Comparison of ENCODE assay signal across 9 mouse cellular contexts in the genomic region with DNA sequence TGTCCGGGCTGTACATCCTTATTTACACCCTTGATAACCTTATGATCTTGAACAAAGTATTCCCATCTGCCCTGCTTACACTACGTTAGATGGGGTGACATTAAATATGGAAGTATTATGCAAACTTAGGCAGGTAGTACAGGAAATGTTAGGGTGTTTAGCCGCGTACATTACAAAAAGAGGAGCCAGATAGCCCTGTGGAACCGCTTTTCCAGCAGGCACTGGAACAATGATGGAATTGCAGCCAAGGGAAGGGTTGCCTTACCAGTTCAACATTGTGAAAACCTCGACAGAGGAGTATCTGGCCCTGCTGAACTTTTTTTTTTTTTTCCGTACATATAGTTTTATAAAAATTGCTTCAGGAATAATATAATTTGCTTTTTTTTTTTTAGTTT. TPM values are rescaled to one million over a fixed set of nuclear protein-coding genes. Genes with fewer than 3 reads are reported as not detected.
DNase-seq lines count a peak whose midpoint lies in the region; ATAC-seq and TF ChIP-seq lines count a peak whose summit lies in the region.
"Had no signal": no experiment of that assay in that cellular context is flagged by ENCODE, and none has a peak within 500 bp of the region (broad histone marks: within the 10 kb centered on the region; RNA-seq: fewer than 3 reads in every experiment).

No protein-coding gene starts in this region.

- 25% methylated on average over 7 of the region's 7 CpGs for WGBS in forebrain, embryonic 10.5 days
- 20% methylated on average over 7 of the region's 7 CpGs for WGBS in limb, embryonic 14.5 days
- WGBS in stomach, embryonic 14.5 days: 21% methylated on average over 7 of the region's 7 CpGs

- H3K9me3 ChIP-seq in megakaryocyte, embryonic 14.5 days: no peaks in the 10 kb centered on the region
- no peaks in the 10 kb centered on the region for H3K9me3 ChIP-seq in forebrain, embryonic 10.5 days
- H3K9me3 ChIP-seq in limb, embryonic 14.5 days (ENCODE audit: control insufficient read depth, low read length): no peaks in the 10 kb centered on the region
- H3K9me3 ChIP-seq in stomach, embryonic 14.5 days (ENCODE audit: control insufficient read depth, low read depth, low read length): no peaks in the 10 kb centered on the region

- no peaks in the 10 kb centered on the region for H3K27me3 ChIP-seq in megakaryocyte, embryonic 14.5 days (replicated peaks)
- no peaks in the 10 kb centered on the region for H3K27me3 ChIP-seq in forebrain, embryonic 10.5 days (ENCODE audit: poor library complexity, severe bottlenecking)
- H3K27me3 ChIP-seq in limb, embryonic 14.5 days (ENCODE audit: control insufficient read depth, insufficient read depth, low read length): no peaks in the 10 kb centered on the region
- no peaks in the 10 kb centered on the region for H3K27me3 ChIP-seq in stomach, embryonic 14.5 days (ENCODE audit: control insufficient read depth, insufficient read depth, low read length)

- H3K4me3 ChIP-seq in megakaryocyte, embryonic 14.5 days (replicated peaks): peak overlapping the region; percentile 100
- H3K4me3 ChIP-seq in forebrain, embryonic 10.5 days: peak overlapping the region; percentile 85
- H3K4me3 ChIP-seq in limb, embryonic 14.5 days (replicated peaks; ENCODE audit: low read length): peak overlapping the region; percentile 83
- H3K4me3 ChIP-seq in stomach, embryonic 14.5 days (ENCODE audit: low read depth, low read length): peak overlapping the region; percentile 64

- H3K4me2 ChIP-seq in limb, embryonic 14.5 days (replicated peaks; ENCODE audit: low read depth, low read length, severe bottlenecking): peak overlapping the region; percentile 63
- peak overlapping the region; percentile 95 for H3K4me2 ChIP-seq in stomach, embryonic 14.5 days (replicated peaks; ENCODE audit: low read depth, low read length)

- peaks cover 25% of the 10 kb centered on the region for H3K4me1 ChIP-seq in megakaryocyte, embryonic 14.5 days
- H3K4me1 ChIP-seq in forebrain, embryonic 10.5 days: peaks cover 15% of the 10 kb centered on the region
- peaks cover 9% of the 10 kb centered on the region; the same call in 1 of the 2 replicates for H3K4me1 ChIP-seq in limb, embryonic 14.5 days (ENCODE audit: control insufficient read depth, insufficient read depth, low read length)
- H3K4me1 ChIP-seq in stomach, embryonic 14.5 days (ENCODE audit: control insufficient read depth, insufficient read depth, low read length): peaks cover 7% of the 10 kb centered on the region; the same call in 1 of the 2 replicates

- H3K9ac ChIP-seq in limb, embryonic 14.5 days (ENCODE audit: low read depth, low read length, severe bottlenecking): peak overlapping the region; percentile 61
- H3K9ac ChIP-seq in stomach, embryonic 14.5 days (replicated peaks; ENCODE audit: low read depth, low read length): peak overlapping the region; percentile 72

- no peak for ATAC-seq in megakaryocyte, adult 5-6 weeks (ENCODE audit: poor library complexity, severe bottlenecking)
- ATAC-seq in limb, embryonic 14.5 days (ENCODE audit: low FRiP score, low read depth): no peak
- no peak for ATAC-seq in stomach, embryonic 14.5 days (ENCODE audit: insufficient number of reproducible peaks, insufficient read depth, low FRiP score, low read depth)
- no peak for ATAC-seq in megakaryocyte progenitor cell, adult 5-6 weeks (replicated peaks; ENCODE audit: poor library complexity)

- DNase-seq in forebrain, embryonic 10.5 days (ENCODE audit: extremely low spot score, low spot score): no peak
- no peak for DNase-seq in limb, embryonic 14.5 days (ENCODE audit: low spot score)
- DNase-seq in spleen, postnatal 10 days (ENCODE audit: low spot score in 2 of 2): no peak
- DNase-seq in left cerebral cortex, adult 18-20 months (ENCODE audit: low spot score in 2 of 2): no peak

- H3K27ac ChIP-seq in forebrain, embryonic 10.5 days: peak overlapping the region; percentile 82; the same call in 1 of the 2 replicates
- H3K27ac ChIP-seq in limb, embryonic 14.5 days (replicated peaks; ENCODE audit: low read depth, low read length): no peak overlapping the region
- H3K27ac ChIP-seq in stomach, embryonic 14.5 days (ENCODE audit: low read length): no peak overlapping the region

- H3K36me3 ChIP-seq in megakaryocyte, embryonic 14.5 days (replicated peaks; ENCODE audit: low read length): peaks cover 30% of the 10 kb centered on the region
- peaks cover 4% of the 10 kb centered on the region; the same call in 1 of the 2 replicates for H3K36me3 ChIP-seq in forebrain, embryonic 10.5 days (replicated peaks)
- H3K36me3 ChIP-seq in limb, embryonic 14.5 days (ENCODE audit: control insufficient read depth, insufficient read depth, low read length): peaks cover 3% of the 10 kb centered on the region; the same call in 1 of the 2 replicates
- H3K36me3 ChIP-seq in stomach, embryonic 14.5 days (ENCODE audit: control insufficient read depth, insufficient read depth, low read length): no peaks in the 10 kb centered on the region

- TF ChIP-seq POLR2A in limb, embryonic 14.5 days (IDR thresholded peaks at IDR 0.05; ENCODE audit: borderline replicate concordance, extremely low read depth, insufficient read depth, insufficient read length): no peak

RNA-seq across cellular contexts. Expression of gene Fam57a, which starts 0.7 kb away (rescaled TPM):
- polyA plus RNA-seq in megakaryocyte, embryonic 14.5 days (2012; ENCODE audit: insufficient read depth, low replicate concordance): 3.4 TPM in 1 of 2 replicates, not detected in the other
- 2.1 and 2.4 TPM in 2 replicates for total RNA-seq in megakaryocyte, adult 5-6 weeks (2015)
- 1.8 and 1.9 TPM in 2 replicates for total RNA-seq in megakaryocyte, adult 5-6 weeks (2017)
- 30.9 and 32.3 TPM in 2 replicates for polyA plus RNA-seq in forebrain, embryonic 10.5 days (2016; fragmentation: Nextera tagmentation; extraction: Ambion mirVana)
- polyA plus RNA-seq in limb, embryonic 14.5 days (2012; rRNA removed): 39.0 and 40.1 TPM in 2 replicates
- polyA plus RNA-seq in limb, embryonic 14.5 days (2014; fragmentation: Nextera tagmentation; extraction: Ambion mirVana): 48.3 and 60.8 TPM in 2 replicates
- polyA plus RNA-seq in stomach, embryonic 14.5 days (2014; fragmentation: Nextera tagmentation; extraction: Ambion mirVana): 73.3 and 80.6 TPM in 2 replicates
- 10 to 100 TPM; 16.8 to 17.4 TPM for total RNA-seq in left cerebral cortex, adult 18-20 months (2021)
- total RNA-seq in megakaryocyte progenitor cell, adult 5-6 weeks (2015): 3.3 and 3.5 TPM in 2 replicates
- 2.2 and 4.1 TPM in 2 replicates for total RNA-seq in megakaryocyte progenitor cell, adult 5-6 weeks (2017)

RNA-seq across cellular contexts. Expression of gene Vps53, which starts 0.7 kb away (rescaled TPM):
- polyA plus RNA-seq in megakaryocyte, embryonic 14.5 days (2012; ENCODE audit: insufficient read depth, low replicate concordance): 8.8 and 34.4 TPM in 2 replicates
- total RNA-seq in megakaryocyte, adult 5-6 weeks (2015): 22.2 and 30.5 TPM in 2 replicates
- total RNA-seq in megakaryocyte, adult 5-6 weeks (2017): 31.5 and 32.8 TPM in 2 replicates
- polyA plus RNA-seq in forebrain, embryonic 10.5 days (2016; fragmentation: Nextera tagmentation; extraction: Ambion mirVana): 37.0 and 38.6 TPM in 2 replicates
- polyA plus RNA-seq in limb, embryonic 14.5 days (2012; rRNA removed): 26.6 and 29.6 TPM in 2 replicates
- polyA plus RNA-seq in limb, embryonic 14.5 days (2014; fragmentation: Nextera tagmentation; extraction: Ambion mirVana): 37.3 and 41.9 TPM in 2 replicates
- 39.2 and 41.7 TPM in 2 replicates for polyA plus RNA-seq in stomach, embryonic 14.5 days (2014; fragmentation: Nextera tagmentation; extraction: Ambion mirVana)
- total RNA-seq in left cerebral cortex, adult 18-20 months (2021): 10 to 100 TPM; 84.5 to 85.1 TPM
- 35.3 and 37.8 TPM in 2 replicates for total RNA-seq in megakaryocyte progenitor cell, adult 5-6 weeks (2015)
- 35.4 and 58.6 TPM in 2 replicates for total RNA-seq in megakaryocyte progenitor cell, adult 5-6 weeks (2017)

RNA-seq across cellular contexts. Expression of gene Dbil5, which starts 37.3 kb away (rescaled TPM):
- 3.2 TPM in 1 of 2 replicates, not detected in the other for polyA plus RNA-seq in megakaryocyte, embryonic 14.5 days (2012; ENCODE audit: insufficient read depth, low replicate concordance)
- total RNA-seq in megakaryocyte, adult 5-6 weeks (2015): not detected in 2 replicates
- not detected in 2 replicates for total RNA-seq in megakaryocyte, adult 5-6 weeks (2017)
- polyA plus RNA-seq in forebrain, embryonic 10.5 days (2016; fragmentation: Nextera tagmentation; extraction: Ambion mirVana): 0.53 TPM in 1 of 2 replicates, not detected in the other
- 0.41 and 0.93 TPM in 2 replicates for polyA plus RNA-seq in limb, embryonic 14.5 days (2012; rRNA removed)
- 0.64 and 1.4 TPM in 2 replicates for polyA plus RNA-seq in limb, embryonic 14.5 days (2014; fragmentation: Nextera tagmentation; extraction: Ambion mirVana)
- 0.49 and 1.3 TPM in 2 replicates for polyA plus RNA-seq in stomach, embryonic 14.5 days (2014; fragmentation: Nextera tagmentation; extraction: Ambion mirVana)
- 1 to 10 TPM in 1 of 2 experiments, under 1 TPM in 1; 0.70 to 1.3 TPM for total RNA-seq in left cerebral cortex, adult 18-20 months (2021)
- total RNA-seq in megakaryocyte progenitor cell, adult 5-6 weeks (2015): not detected in 2 replicates
- total RNA-seq in megakaryocyte progenitor cell, adult 5-6 weeks (2017): 0.78 TPM in 1 of 2 replicates, not detected in the other
- total RNA-seq: neutrophil, adult 5-6 weeks had no signal

RNA-seq across cellular contexts. Expression of gene Gemin4, which starts 37.3 kb away (rescaled TPM):
- polyA plus RNA-seq in megakaryocyte, embryonic 14.5 days (2012; ENCODE audit: insufficient read depth, low replicate concordance): 1.0 TPM in 1 of 2 replicates, not detected in the other
- 2.1 and 6.1 TPM in 2 replicates for total RNA-seq in megakaryocyte, adult 5-6 weeks (2015)
- total RNA-seq in megakaryocyte, adult 5-6 weeks (2017): 2.9 and 6.0 TPM in 2 replicates
- 65.6 and 68.5 TPM in 2 replicates for polyA plus RNA-seq in forebrain, embryonic 10.5 days (2016; fragmentation: Nextera tagmentation; extraction: Ambion mirVana)
- polyA plus RNA-seq in limb, embryonic 14.5 days (2012; rRNA removed): 14.8 and 17.1 TPM in 2 replicates
- polyA plus RNA-seq in limb, embryonic 14.5 days (2014; fragmentation: Nextera tagmentation; extraction: Ambion mirVana): 32.0 and 32.6 TPM in 2 replicates
- polyA plus RNA-seq in stomach, embryonic 14.5 days (2014; fragmentation: Nextera tagmentation; extraction: Ambion mirVana): 29.1 and 31.8 TPM in 2 replicates
- total RNA-seq in left cerebral cortex, adult 18-20 months (2021): 1 to 10 TPM; 5.6 to 7.7 TPM
- 12.3 and 23.4 TPM in 2 replicates for total RNA-seq in megakaryocyte progenitor cell, adult 5-6 weeks (2015)
- 17.4 and 19.5 TPM in 2 replicates for total RNA-seq in megakaryocyte progenitor cell, adult 5-6 weeks (2017)
